Mouse (Mus musculus): ENCODE measurements around the gene AC140267.1. TPM values are rescaled to one million over a fixed set of nuclear protein-coding genes. Genes with fewer than 3 reads are reported as not detected.

AC140267.1 gene
- total RNA-seq, 4 experiments from 2014 or later: 3.3 to 22.6 (median 9.7) TPM

GRCm38 (mm10) chr15:80261100-80261499 is 25.5 kb downstream of the AC140267.1 start:
- DNase-seq (ENCODE audit: low spot score in 2 of 2): no peak

- peak; percentile 68 to 79 for DNase-seq (ENCODE audit: low spot score in 2 of 2)
Measured at GRCm38 (mm10) chr15:80263610-80264575, 28.3 kb downstream of the AC140267.1 start, which contains the start of gene Rps19bp1. Rps19bp1 (minus strand) TSS chr15:80264315.

GRCm38 (mm10) chr15:80266281-80266680 is 30.6 kb downstream of the AC140267.1 start:
- DNase-seq (ENCODE audit: low spot score in 2 of 2): peak; percentile 41 to 46

- no peak for DNase-seq (ENCODE audit: low spot score in 2 of 2)
Measured at GRCm38 (mm10) chr15:80271858-80272396, 36.3 kb downstream of the AC140267.1 start.

GRCm38 (mm10) chr15:80277107-80277506 is 41.5 kb downstream of the AC140267.1 start:
- no peak for DNase-seq (ENCODE audit: low spot score in 2 of 2)

GRCm38 (mm10) chr15:80277625-80278024 is 42.0 kb downstream of the AC140267.1 start:
- DNase-seq (ENCODE audit: low spot score in 2 of 2): no peak

- DNase-seq (ENCODE audit: low spot score in 2 of 2): no peak
Measured at GRCm38 (mm10) chr15:80278121-80278759, 42.6 kb downstream of the AC140267.1 start.

- DNase-seq (ENCODE audit: low spot score in 2 of 2): no peak
Measured at GRCm38 (mm10) chr15:80279053-80279452, 43.4 kb downstream of the AC140267.1 start.

- DNase-seq (ENCODE audit: low spot score in 2 of 2): no peak
Measured at GRCm38 (mm10) chr15:80280646-80281045, 45.0 kb downstream of the AC140267.1 start.

Other genes starting within 250 kb of the AC140267.1 start
- gene Pdgfb, start 220.9 kb upstream of the AC140267.1 start, total RNA-seq (2022): 10 to 100 TPM in 3 of 4 experiments, 1 to 10 TPM in 1; 8.3 to 16.9 (median 12.9) TPM
- 10 to 100 TPM; 54.5 to 72.8 (median 61.1) TPM for gene Syngr1, start 144.5 kb upstream of the AC140267.1 start, total RNA-seq (2022)
- gene Rpl3, start 144.0 kb upstream of the AC140267.1 start, total RNA-seq (2022): 10 to 100 TPM; 23.1 to 56.7 (median 39.7) TPM
- 10 to 100 TPM; 11.5 to 13.6 (median 12.8) TPM for gene Tab1, start 102.7 kb upstream of the AC140267.1 start, total RNA-seq (2022)
- gene Mgat3, start 62.1 kb upstream of the AC140267.1 start, total RNA-seq (2022): 1 to 10 TPM in 1 of 4 experiments, under 1 TPM in 3; 0.29 to 1.1 (median 0.75) TPM
- 10 to 100 TPM; 25.6 to 28.6 (median 26.4) TPM for gene Mief1, start 1.8 kb upstream of the AC140267.1 start, total RNA-seq (2022)
- 100 to 1,000 TPM; 130 to 146 (median 141) TPM for gene Atf4, start 19.3 kb downstream of the AC140267.1 start, total RNA-seq (2022)
- gene Rps19bp1, start 28.5 kb downstream of the AC140267.1 start, total RNA-seq (2022): 10 to 100 TPM; 12.2 to 15.4 (median 12.8) TPM
- gene Cacna1i, start 51.4 kb downstream of the AC140267.1 start, total RNA-seq (2022): 1 to 10 TPM in 1 of 4 experiments, under 1 TPM in 3; 0.15 to 1.9 (median 0.38) TPM

Data from gastrocnemius, adult 8-10 months (tissue).